Mouse (Mus musculus): ENCODE measurements around the gene Myo6. TPM values are rescaled to one million over a fixed set of nuclear protein-coding genes. Genes with fewer than 3 reads are reported as not detected.

Myo6 gene
- polyA plus RNA-seq, 1 experiment from 2014 or later: 63.8 TPM

- no peak overlapping the region for H3K4me3 ChIP-seq (ENCODE audit: low read depth, low read length)
- no peaks in the 10 kb centered on the region for H3K9me3 ChIP-seq (ENCODE audit: control insufficient read depth, low read length)
- H3K4me2 ChIP-seq (ENCODE audit: low read length): no peak overlapping the region
- no peak overlapping the region for H3K27ac ChIP-seq (ENCODE audit: low read depth)
- WGBS: 78% methylated on average over 6 of the region's 6 CpGs
- H3K27me3 ChIP-seq (replicated peaks; ENCODE audit: control insufficient read depth, insufficient read depth, low read length): no peaks in the 10 kb centered on the region
- peaks cover 4% of the 10 kb centered on the region; the same call in 1 of the 2 replicates for H3K4me1 ChIP-seq (replicated peaks; ENCODE audit: control insufficient read depth, insufficient read depth, low read length)
- ATAC-seq (replicated peaks; ENCODE audit: low FRiP score, low TSS enrichment, low read depth) (no peak), DNase-seq (ENCODE audit: low spot score) (no peak)
- no peak overlapping the region for H3K9ac ChIP-seq (ENCODE audit: low read length)
- H3K36me3 ChIP-seq (ENCODE audit: control insufficient read depth, insufficient read depth, low read length): no peaks in the 10 kb centered on the region
Observed at GRCm38 (mm10) chr9:80338026-80338425, 173.2 kb downstream of the Myo6 start.

- Histone ChIP-seq H3K27me3 (replicated peaks; ENCODE audit: control insufficient read depth, insufficient read depth, low read length) (no peaks in the 10 kb centered on the region), H3K4me3 (ENCODE audit: low read depth, low read length) (no peak overlapping the region), H3K9me3 (ENCODE audit: control insufficient read depth, low read length) (no peaks in the 10 kb centered on the region), H3K9ac (ENCODE audit: low read length) (no peak overlapping the region), H3K4me2 (ENCODE audit: low read length) (no peak overlapping the region), H3K36me3 (ENCODE audit: control insufficient read depth, insufficient read depth, low read length) (no peaks in the 10 kb centered on the region), H3K27ac (ENCODE audit: low read depth) (no peak overlapping the region), H3K4me1 (replicated peaks; ENCODE audit: control insufficient read depth, insufficient read depth, low read length) (no peaks in the 10 kb centered on the region)
- WGBS: 75% methylated on average over 1 of the region's 1 CpGs
- no peak for DNase-seq (ENCODE audit: low spot score)
- ATAC-seq (replicated peaks; ENCODE audit: low FRiP score, low TSS enrichment, low read depth): no peak
Observed at GRCm38 (mm10) chr9:80340927-80341326, 176.1 kb downstream of the Myo6 start.

GRCm38 (mm10) chr9:80341756-80342155 is 176.9 kb downstream of the Myo6 start:
- no peak overlapping the region for H3K9ac ChIP-seq (ENCODE audit: low read length)
- 96% methylated on average over 16 of the region's 16 CpGs for WGBS
- no peaks in the 10 kb centered on the region for H3K9me3 ChIP-seq (ENCODE audit: control insufficient read depth, low read length)
- H3K4me2 ChIP-seq (ENCODE audit: low read length): no peak overlapping the region
- DNase-seq (ENCODE audit: low spot score) (no peak), ATAC-seq (replicated peaks; ENCODE audit: low FRiP score, low TSS enrichment, low read depth) (no peak)
- H3K4me1 ChIP-seq (replicated peaks; ENCODE audit: control insufficient read depth, insufficient read depth, low read length): no peaks in the 10 kb centered on the region
- no peaks in the 10 kb centered on the region for H3K36me3 ChIP-seq (ENCODE audit: control insufficient read depth, insufficient read depth, low read length)
- no peak overlapping the region for H3K4me3 ChIP-seq (ENCODE audit: low read depth, low read length)
- H3K27me3 ChIP-seq (replicated peaks; ENCODE audit: control insufficient read depth, insufficient read depth, low read length): no peaks in the 10 kb centered on the region
- no peak overlapping the region for H3K27ac ChIP-seq (ENCODE audit: low read depth)

DNA sequence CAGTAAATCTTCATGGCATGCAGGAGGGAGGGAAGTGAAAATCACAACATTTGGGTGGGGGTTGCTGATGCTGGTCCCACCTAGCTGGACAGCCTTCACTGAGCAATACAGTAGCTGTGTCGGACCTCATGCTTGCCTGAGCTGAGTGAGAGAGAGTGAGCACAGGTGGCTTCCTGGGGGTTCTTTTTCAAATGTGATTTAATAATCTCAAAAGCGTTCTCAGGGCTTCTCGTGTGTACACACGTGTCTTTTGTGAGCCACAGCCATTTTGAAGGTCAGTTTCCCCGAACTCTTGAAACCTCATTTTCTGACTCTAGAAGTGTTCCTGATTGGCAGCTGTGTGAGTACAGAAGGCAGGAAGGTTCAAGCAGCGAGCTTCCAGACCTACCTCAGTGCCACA is 177.7 kb downstream of the Myo6 start:
- no peak overlapping the region for H3K4me3 ChIP-seq (ENCODE audit: low read depth, low read length)
- H3K4me1 ChIP-seq (replicated peaks; ENCODE audit: control insufficient read depth, insufficient read depth, low read length): no peaks in the 10 kb centered on the region
- no peak overlapping the region for H3K4me2 ChIP-seq (ENCODE audit: low read length)
- no peak overlapping the region for H3K9ac ChIP-seq (ENCODE audit: low read length)
- DNase-seq (ENCODE audit: low spot score) (no peak), ATAC-seq (replicated peaks; ENCODE audit: low FRiP score, low TSS enrichment, low read depth) (no peak)
- H3K9me3 ChIP-seq (ENCODE audit: control insufficient read depth, low read length): no peaks in the 10 kb centered on the region
- H3K27me3 ChIP-seq (replicated peaks; ENCODE audit: control insufficient read depth, insufficient read depth, low read length): no peaks in the 10 kb centered on the region
- H3K36me3 ChIP-seq (ENCODE audit: control insufficient read depth, insufficient read depth, low read length): no peaks in the 10 kb centered on the region
- no peak overlapping the region for H3K27ac ChIP-seq (ENCODE audit: low read depth)
- 83% methylated on average over 6 of the region's 6 CpGs for WGBS

DNA sequence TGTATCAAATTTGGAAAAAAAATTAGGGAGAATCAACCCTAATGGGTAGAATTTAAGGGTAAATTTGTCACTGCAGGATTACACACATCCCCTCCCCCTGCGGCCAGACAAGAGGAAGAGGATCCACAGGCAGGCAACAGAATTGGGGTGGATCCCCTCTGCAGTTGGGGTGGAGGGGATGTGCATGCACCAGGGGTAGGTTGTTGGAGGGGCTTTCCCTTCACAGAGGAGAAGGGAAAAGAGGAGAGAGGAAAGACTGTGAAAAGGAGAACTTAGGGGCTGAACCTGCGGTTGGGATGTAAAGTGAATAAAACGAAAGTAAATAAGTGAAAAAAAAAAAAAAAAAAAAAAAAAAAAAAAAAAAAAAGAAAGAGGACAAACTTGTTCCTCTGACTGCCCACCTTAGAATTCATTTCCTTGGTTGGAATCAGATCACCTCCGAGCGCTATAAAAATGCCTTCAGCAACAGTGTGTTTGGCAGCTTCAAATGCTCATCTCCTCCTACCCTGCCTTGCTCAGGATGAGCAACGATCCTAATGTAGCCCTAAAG is 179.7 kb downstream of the Myo6 start:
- Histone ChIP-seq H3K9me3 (ENCODE audit: control insufficient read depth, low read length) (no peaks in the 10 kb centered on the region), H3K4me2 (ENCODE audit: low read length) (no peak overlapping the region), H3K4me3 (ENCODE audit: low read depth, low read length) (no peak overlapping the region), H3K4me1 (replicated peaks; ENCODE audit: control insufficient read depth, insufficient read depth, low read length) (no peaks in the 10 kb centered on the region), H3K27ac (ENCODE audit: low read depth) (no peak overlapping the region), H3K36me3 (ENCODE audit: control insufficient read depth, insufficient read depth, low read length) (no peaks in the 10 kb centered on the region), H3K9ac (ENCODE audit: low read length) (no peak overlapping the region), H3K27me3 (replicated peaks; ENCODE audit: control insufficient read depth, insufficient read depth, low read length) (no peaks in the 10 kb centered on the region)
- WGBS: 78% methylated on average over 6 of the region's 6 CpGs
- ATAC-seq (replicated peaks; ENCODE audit: low FRiP score, low TSS enrichment, low read depth) (no peak), DNase-seq (ENCODE audit: low spot score) (no peak)

GRCm38 (mm10) chr9:80351295-80351677 is 186.5 kb downstream of the Myo6 start:
- H3K27ac ChIP-seq (ENCODE audit: low read depth): no peak overlapping the region
- H3K9ac ChIP-seq (ENCODE audit: low read length): no peak overlapping the region
- 69% methylated on average over 7 of the region's 7 CpGs for WGBS
- H3K4me1 ChIP-seq (replicated peaks; ENCODE audit: control insufficient read depth, insufficient read depth, low read length): no peaks in the 10 kb centered on the region
- H3K4me2 ChIP-seq (ENCODE audit: low read length): no peak overlapping the region
- H3K36me3 ChIP-seq (ENCODE audit: control insufficient read depth, insufficient read depth, low read length): no peaks in the 10 kb centered on the region
- no peak for DNase-seq (ENCODE audit: low spot score)
- ATAC-seq (replicated peaks; ENCODE audit: low FRiP score, low TSS enrichment, low read depth): no peak
- no peaks in the 10 kb centered on the region for H3K9me3 ChIP-seq (ENCODE audit: control insufficient read depth, low read length)
- no peak overlapping the region for H3K4me3 ChIP-seq (ENCODE audit: low read depth, low read length)
- no peaks in the 10 kb centered on the region for H3K27me3 ChIP-seq (replicated peaks; ENCODE audit: control insufficient read depth, insufficient read depth, low read length)

GRCm38 (mm10) chr9:80351678-80352331 is 187.0 kb downstream of the Myo6 start:
- H3K27me3 ChIP-seq (replicated peaks; ENCODE audit: control insufficient read depth, insufficient read depth, low read length): no peaks in the 10 kb centered on the region
- 42% methylated on average over 20 of the region's 20 CpGs for WGBS
- H3K4me2 ChIP-seq (ENCODE audit: low read length): no peak overlapping the region
- DNase-seq (ENCODE audit: low spot score) (no peak), ATAC-seq (replicated peaks; ENCODE audit: low FRiP score, low TSS enrichment, low read depth) (no peak)
- H3K9me3 ChIP-seq (ENCODE audit: control insufficient read depth, low read length): no peaks in the 10 kb centered on the region
- no peak overlapping the region for H3K4me3 ChIP-seq (ENCODE audit: low read depth, low read length)
- no peak overlapping the region for H3K27ac ChIP-seq (ENCODE audit: low read depth)
- no peak overlapping the region for H3K9ac ChIP-seq (ENCODE audit: low read length)
- no peaks in the 10 kb centered on the region for H3K4me1 ChIP-seq (replicated peaks; ENCODE audit: control insufficient read depth, insufficient read depth, low read length)
- H3K36me3 ChIP-seq (ENCODE audit: control insufficient read depth, insufficient read depth, low read length): no peaks in the 10 kb centered on the region

DNA sequence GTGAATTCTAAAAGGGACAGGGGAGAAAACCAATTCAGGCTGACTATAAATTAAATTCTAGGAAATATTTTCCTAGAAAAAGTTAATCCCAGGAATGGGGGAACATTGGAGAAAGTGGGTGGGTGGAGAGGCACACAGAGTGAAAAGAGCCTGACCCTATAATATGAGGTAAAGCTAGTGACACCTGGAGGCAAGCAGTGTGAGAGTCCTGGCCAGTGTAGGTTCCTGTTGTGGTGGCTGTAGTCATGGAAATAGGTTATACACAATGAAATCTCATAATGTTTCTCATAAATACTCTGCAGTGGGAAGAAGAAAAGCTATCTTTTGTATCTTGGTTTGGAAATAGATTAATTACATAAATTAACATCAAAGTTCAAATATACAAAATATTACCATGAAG is 195.2 kb downstream of the Myo6 start:
- Histone ChIP-seq H3K27me3 (replicated peaks; ENCODE audit: control insufficient read depth, insufficient read depth, low read length) (no peaks in the 10 kb centered on the region), H3K9me3 (ENCODE audit: control insufficient read depth, low read length) (no peaks in the 10 kb centered on the region), H3K4me1 (replicated peaks; ENCODE audit: control insufficient read depth, insufficient read depth, low read length) (no peaks in the 10 kb centered on the region), H3K36me3 (ENCODE audit: control insufficient read depth, insufficient read depth, low read length) (no peaks in the 10 kb centered on the region), H3K4me2 (ENCODE audit: low read length) (no peak overlapping the region), H3K27ac (ENCODE audit: low read depth) (no peak overlapping the region), H3K9ac (ENCODE audit: low read length) (no peak overlapping the region), H3K4me3 (ENCODE audit: low read depth, low read length) (no peak overlapping the region)
- no peak for ATAC-seq (replicated peaks; ENCODE audit: low FRiP score, low TSS enrichment, low read depth)
- DNase-seq (ENCODE audit: low spot score): no peak

Measured in intestine, embryonic 14.5 days (tissue).